Mouse (Mus musculus): ENCODE results near the gene Olfr412.
A peak's percentile ranks its signal among the peaks of the same experiment; 100 is the strongest.

Olfr412 gene

GRCm38 (mm10) chr11:74385674-74386073 is 23.8 kb downstream of the Olfr412 start:
- Histone ChIP-seq H3K36me3 (ENCODE audit: insufficient read depth, low read length) (no peaks in the 10 kb centered on the region), H3K4me1 (replicated peaks; ENCODE audit: low read depth, low read length) (no peaks in the 10 kb centered on the region; the same call in 1 of the 2 replicates), H3K27me3 (ENCODE audit: insufficient read depth, low read length) (peaks cover 9% of the 10 kb centered on the region; the same call in 1 of the 2 replicates), H3K9me3 (ENCODE audit: low read length) (no peaks in the 10 kb centered on the region), H3K4me3 (replicated peaks; ENCODE audit: low read length) (no peak overlapping the region)
- TF ChIP-seq POU5F1 (IDR thresholded peaks at IDR 0.05; ENCODE audit: borderline replicate concordance, low read length) (no peak), NANOG (IDR thresholded peaks at IDR 0.05; ENCODE audit: borderline replicate concordance, low read length) (no peak), CTCF (conservative IDR thresholded peaks at IDR 0.05; ENCODE audit: low read length) (no peak)

- no peaks in the 10 kb centered on the region for H3K9me3 ChIP-seq (ENCODE audit: low read length)
- H3K4me3 ChIP-seq (replicated peaks; ENCODE audit: low read length), result no peak overlapping the region
- TF ChIP-seq NANOG (IDR thresholded peaks at IDR 0.05; ENCODE audit: borderline replicate concordance, low read length), result no peak
- TF ChIP-seq CTCF (conservative IDR thresholded peaks at IDR 0.05; ENCODE audit: low read length), result no peak
- TF ChIP-seq POU5F1 (IDR thresholded peaks at IDR 0.05; ENCODE audit: borderline replicate concordance, low read length), result no peak
- H3K36me3 ChIP-seq (ENCODE audit: insufficient read depth, low read length), result no peaks in the 10 kb centered on the region
- no peaks in the 10 kb centered on the region; the same call in 1 of the 2 replicates for H3K4me1 ChIP-seq (replicated peaks; ENCODE audit: low read depth, low read length)
- H3K27me3 ChIP-seq (ENCODE audit: insufficient read depth, low read length), result peaks cover 9% of the 10 kb centered on the region; the same call in 1 of the 2 replicates
These were observed 25.3 kb downstream of the Olfr412 start for GRCm38 (mm10) chr11:74387203-74387602.

- peaks cover 12% of the 10 kb centered on the region for H3K27me3 ChIP-seq (ENCODE audit: insufficient read depth, low read length)
- H3K36me3 ChIP-seq (ENCODE audit: insufficient read depth, low read length), result no peaks in the 10 kb centered on the region
- no peak; the same call in 1 of the 2 replicates for TF ChIP-seq CTCF (conservative IDR thresholded peaks at IDR 0.05; ENCODE audit: low read length)
- H3K4me1 ChIP-seq (replicated peaks; ENCODE audit: low read depth, low read length), result no peaks in the 10 kb centered on the region
- H3K4me3 ChIP-seq (replicated peaks; ENCODE audit: low read length), result no peak overlapping the region
- no peaks in the 10 kb centered on the region for H3K9me3 ChIP-seq (ENCODE audit: low read length)
These were observed 30.0 kb downstream of the Olfr412 start for GRCm38 (mm10) chr11:74391899-74392298.

GRCm38 (mm10) chr11:74392903-74393302 is 31.0 kb downstream of the Olfr412 start:
- Histone ChIP-seq H3K4me3 (replicated peaks; ENCODE audit: low read length) (no peak overlapping the region), H3K4me1 (replicated peaks; ENCODE audit: low read depth, low read length) (no peaks in the 10 kb centered on the region), H3K27me3 (ENCODE audit: insufficient read depth, low read length) (peaks cover 12% of the 10 kb centered on the region), H3K36me3 (ENCODE audit: insufficient read depth, low read length) (no peaks in the 10 kb centered on the region), H3K9me3 (ENCODE audit: low read length) (0 out of 2 replicates have a peak, but pooled peaks cover under 1% of the 10 kb centered on the region)
- TF ChIP-seq CTCF (conservative IDR thresholded peaks at IDR 0.05; ENCODE audit: low read length) (no peak), POU5F1 (IDR thresholded peaks at IDR 0.05; ENCODE audit: borderline replicate concordance, low read length) (no peak), NANOG (IDR thresholded peaks at IDR 0.05; ENCODE audit: borderline replicate concordance, low read length) (no peak)

GRCm38 (mm10) chr11:74393489-74393888 is 31.6 kb downstream of the Olfr412 start:
- no peaks in the 10 kb centered on the region for H3K36me3 ChIP-seq (ENCODE audit: insufficient read depth, low read length)
- H3K4me3 ChIP-seq (replicated peaks; ENCODE audit: low read length), result no peak overlapping the region
- H3K9me3 ChIP-seq (ENCODE audit: low read length), result peaks cover 3% of the 10 kb centered on the region; the same call in 1 of the 2 replicates
- no peaks in the 10 kb centered on the region for H3K4me1 ChIP-seq (replicated peaks; ENCODE audit: low read depth, low read length)
- TF ChIP-seq NANOG (IDR thresholded peaks at IDR 0.05; ENCODE audit: borderline replicate concordance, low read length) (no peak), CTCF (conservative IDR thresholded peaks at IDR 0.05; ENCODE audit: low read length) (no peak), POU5F1 (IDR thresholded peaks at IDR 0.05; ENCODE audit: borderline replicate concordance, low read length) (no peak)
- peaks cover 12% of the 10 kb centered on the region for H3K27me3 ChIP-seq (ENCODE audit: insufficient read depth, low read length)

- Histone ChIP-seq H3K4me1 (replicated peaks; ENCODE audit: low read depth, low read length) (no peaks in the 10 kb centered on the region), H3K27me3 (ENCODE audit: insufficient read depth, low read length) (peaks cover 12% of the 10 kb centered on the region), H3K4me3 (replicated peaks; ENCODE audit: low read length) (no peak overlapping the region), H3K36me3 (ENCODE audit: insufficient read depth, low read length) (no peaks in the 10 kb centered on the region), H3K9me3 (ENCODE audit: low read length) (peaks cover 3% of the 10 kb centered on the region; the same call in 1 of the 2 replicates)
- no peak for TF ChIP-seq NANOG (IDR thresholded peaks at IDR 0.05; ENCODE audit: borderline replicate concordance, low read length)
- TF ChIP-seq CTCF (conservative IDR thresholded peaks at IDR 0.05; ENCODE audit: low read length), result no peak
- TF ChIP-seq POU5F1 (IDR thresholded peaks at IDR 0.05; ENCODE audit: borderline replicate concordance, low read length), result no peak
These were observed 33.7 kb downstream of the Olfr412 start for GRCm38 (mm10) chr11:74395583-74395982.

GRCm38 (mm10) chr11:74402126-74402525 is 40.3 kb downstream of the Olfr412 start:
- no peak for TF ChIP-seq NANOG (IDR thresholded peaks at IDR 0.05; ENCODE audit: borderline replicate concordance, low read length)
- peak; percentile 26 for TF ChIP-seq CTCF (conservative IDR thresholded peaks at IDR 0.05; ENCODE audit: low read length)
- TF ChIP-seq POU5F1 (IDR thresholded peaks at IDR 0.05; ENCODE audit: borderline replicate concordance, low read length), result no peak
- Histone ChIP-seq H3K4me3 (replicated peaks; ENCODE audit: low read length) (no peak overlapping the region), H3K27me3 (ENCODE audit: insufficient read depth, low read length) (no peaks in the 10 kb centered on the region), H3K4me1 (replicated peaks; ENCODE audit: low read depth, low read length) (no peaks in the 10 kb centered on the region), H3K36me3 (ENCODE audit: insufficient read depth, low read length) (no peaks in the 10 kb centered on the region), H3K9me3 (ENCODE audit: low read length) (peaks cover 3% of the 10 kb centered on the region; the same call in 1 of the 2 replicates)

- TF ChIP-seq CTCF (conservative IDR thresholded peaks at IDR 0.05; ENCODE audit: low read length), result no peak
- no peak for TF ChIP-seq NANOG (IDR thresholded peaks at IDR 0.05; ENCODE audit: borderline replicate concordance, low read length)
- no peak for TF ChIP-seq POU5F1 (IDR thresholded peaks at IDR 0.05; ENCODE audit: borderline replicate concordance, low read length)
- no peaks in the 10 kb centered on the region for H3K27me3 ChIP-seq (ENCODE audit: insufficient read depth, low read length)
- no peaks in the 10 kb centered on the region for H3K4me1 ChIP-seq (replicated peaks; ENCODE audit: low read depth, low read length)
- H3K36me3 ChIP-seq (ENCODE audit: insufficient read depth, low read length), result no peaks in the 10 kb centered on the region
- no peak overlapping the region for H3K4me3 ChIP-seq (replicated peaks; ENCODE audit: low read length)
- no peaks in the 10 kb centered on the region for H3K9me3 ChIP-seq (ENCODE audit: low read length)
These were observed 42.3 kb downstream of the Olfr412 start for GRCm38 (mm10) chr11:74404216-74404615.

- Histone ChIP-seq H3K9me3 (ENCODE audit: low read length) (no peaks in the 10 kb centered on the region), H3K4me1 (replicated peaks; ENCODE audit: low read depth, low read length) (no peaks in the 10 kb centered on the region), H3K27me3 (ENCODE audit: insufficient read depth, low read length) (no peaks in the 10 kb centered on the region), H3K36me3 (ENCODE audit: insufficient read depth, low read length) (no peaks in the 10 kb centered on the region), H3K4me3 (replicated peaks; ENCODE audit: low read length) (no peak overlapping the region)
- TF ChIP-seq POU5F1 (IDR thresholded peaks at IDR 0.05; ENCODE audit: borderline replicate concordance, low read length), result no peak
These were observed 43.3 kb downstream of the Olfr412 start for GRCm38 (mm10) chr11:74405201-74405600.
